Mouse (Mus musculus) urinary bladder, postnatal 14 days (tissue): ENCODE results near the gene Idh3g.
"Not testable (repeated sequence)": the region's sequence is repeated elsewhere in the genome, so short reads cannot be mapped to it uniquely, and the experiment has no call there.

ENCODE experiments used
- DNase-seq: peaks from one replicate; pipeline ENCODE4 v3.0.0; 2021; ENCODE audit warnings: low spot score

Gene Idh3g

DNA sequence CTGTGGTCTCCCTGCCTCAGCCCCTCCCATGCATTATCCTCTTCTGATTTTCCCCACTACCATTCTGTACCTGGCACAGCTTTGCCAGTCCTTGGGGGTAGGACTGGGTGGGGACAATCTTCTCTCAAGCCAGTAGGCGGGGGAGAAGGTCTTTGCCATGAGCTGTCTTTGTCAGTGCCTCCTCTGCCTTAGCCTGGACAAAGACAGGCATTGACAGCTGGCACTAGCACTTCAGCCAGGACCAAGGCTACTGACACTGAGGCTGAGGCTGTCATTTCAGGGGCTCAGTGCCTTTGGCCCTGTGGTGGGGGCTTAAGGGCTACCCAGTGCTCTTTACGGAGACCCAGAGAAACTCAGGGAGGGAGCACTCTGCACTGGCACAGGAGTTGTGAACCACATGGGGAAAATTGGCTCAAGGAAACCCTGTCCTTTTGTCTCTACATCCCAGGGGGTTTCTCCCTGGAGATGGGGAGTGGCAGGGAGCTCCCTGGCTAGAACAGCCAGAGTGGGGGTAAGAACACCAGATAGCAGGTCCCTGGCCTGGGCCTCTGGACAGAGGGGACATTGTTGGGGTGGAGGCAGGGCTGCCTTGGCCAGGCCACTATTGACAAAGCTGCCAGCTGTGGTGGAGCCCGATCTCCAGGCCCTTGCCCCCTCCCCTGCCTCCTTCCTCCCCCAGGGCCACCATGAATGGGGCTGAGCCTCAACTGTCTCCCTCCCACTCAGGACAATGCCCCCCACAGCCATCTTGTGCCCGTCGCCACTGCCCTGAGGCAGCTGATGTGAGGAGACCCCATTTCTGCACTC is 30.2 kb downstream of the Idh3g start, which contains the start of gene Plxnb3:
Gene Plxnb3, plus strand, starts transcription at position 757 of the 807 bp plus-strand sequence.
- DNase-seq: no peak

DNA sequence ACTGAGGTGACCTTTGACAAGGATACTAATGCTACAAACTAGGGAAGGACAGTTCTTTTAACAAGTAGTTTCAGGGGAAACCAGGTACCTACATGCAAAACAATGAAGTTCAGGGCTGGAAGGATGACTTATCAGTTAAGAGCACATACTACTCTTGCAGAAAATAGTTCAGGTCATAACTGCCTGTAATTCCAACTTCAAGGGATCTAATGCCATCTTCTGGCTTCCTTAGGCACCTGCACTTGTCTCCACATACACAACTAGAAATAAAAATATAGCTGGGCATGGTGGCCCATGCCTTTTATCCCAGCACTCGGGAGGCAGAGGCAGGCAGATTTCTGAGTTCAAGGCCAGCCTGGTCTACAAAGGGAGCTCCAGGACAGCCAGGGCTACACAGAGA is 37.7 kb downstream of the Idh3g start:
- no peak for DNase-seq

DNA sequence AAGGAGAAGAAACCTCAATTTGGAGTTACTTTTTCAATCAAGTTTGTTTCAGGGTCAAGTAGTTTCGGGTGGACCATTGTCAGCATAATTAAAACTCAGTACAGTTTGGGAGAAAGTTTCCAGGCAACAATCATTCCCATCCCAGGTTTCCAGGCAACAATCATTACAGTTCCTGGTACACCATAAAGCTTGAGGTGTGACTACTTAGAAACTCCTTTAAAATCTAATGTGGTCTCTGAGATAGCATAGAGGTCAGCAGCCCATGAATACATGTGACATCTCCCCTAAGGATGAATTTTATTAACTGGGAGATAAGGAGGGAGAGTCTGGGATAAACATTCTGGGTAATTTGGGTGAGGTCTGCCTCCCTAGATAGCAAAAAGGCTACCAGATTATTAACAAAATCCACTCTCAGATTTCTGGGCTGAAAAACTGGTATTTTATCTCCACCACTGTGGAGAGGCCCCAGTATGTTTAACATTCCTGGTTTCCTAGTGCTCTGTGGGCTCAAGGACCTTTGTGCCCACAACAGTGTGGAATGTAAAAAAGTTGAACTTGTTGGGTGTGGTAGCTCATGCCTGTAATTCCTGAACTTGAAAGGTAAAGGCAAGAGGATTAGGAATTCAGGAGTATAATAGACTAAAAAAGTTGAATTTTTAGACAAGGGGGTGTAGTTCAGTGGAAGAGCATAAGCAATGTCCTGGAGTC is 41.8 kb downstream of the Idh3g start:
- DNase-seq: no peak

DNA sequence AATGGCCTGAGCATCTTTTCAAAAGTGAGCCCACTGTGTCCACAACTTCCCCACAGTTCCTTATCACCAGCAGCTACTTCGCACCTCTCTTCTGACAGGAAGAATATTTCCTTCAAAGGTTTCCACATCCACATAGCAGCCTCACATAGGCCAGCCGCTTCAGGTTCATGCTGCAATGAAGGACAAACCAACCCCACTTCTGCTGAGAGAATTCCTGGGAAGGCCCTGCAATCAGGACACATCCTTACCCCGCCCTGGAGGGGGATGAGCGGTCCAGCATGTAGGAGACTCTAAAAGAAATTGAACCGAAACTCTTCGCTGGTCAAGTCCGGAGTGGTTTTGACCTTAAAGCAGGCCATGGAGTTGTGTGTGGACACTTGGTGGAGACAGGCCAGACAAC is 46.9 kb downstream of the Idh3g start:
- not testable (repeated sequence) for DNase-seq

- no peak for DNase-seq
These were observed 47.5 kb downstream of the Idh3g start for GRCm38 (mm10) chrX:73739151-73739550.

DNA sequence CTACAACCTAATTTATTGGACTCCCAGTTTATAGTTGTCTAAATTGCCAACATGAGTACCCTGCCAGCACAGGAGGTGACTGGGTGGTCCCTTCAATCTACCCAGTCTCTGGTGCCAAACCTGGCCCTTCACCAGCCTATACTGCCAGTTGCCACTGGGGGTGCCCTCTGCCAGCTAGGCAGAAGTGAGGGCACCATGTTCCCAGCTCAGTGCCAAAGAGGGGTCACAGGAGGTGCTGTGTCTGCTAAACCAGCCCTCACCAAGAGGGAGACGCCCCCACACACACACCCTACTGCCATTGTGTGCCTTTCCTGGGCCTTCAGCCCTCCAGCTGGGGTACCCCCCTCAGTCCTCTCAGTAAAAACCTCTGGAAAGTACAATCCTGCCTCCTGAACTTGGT is 48.5 kb downstream of the Idh3g start:
- DNase-seq: no peak

- no peak for DNase-seq
These were observed 55.8 kb downstream of the Idh3g start for GRCm38 (mm10) chrX:73730908-73731307.
